Mouse (Mus musculus): ENCODE measurements around the gene Vgll4. TPM values are rescaled to one million over a fixed set of nuclear protein-coding genes. Genes with fewer than 3 reads are reported as not detected.

Gene Vgll4
- polyA plus RNA-seq, 1 experiment from 2014 or later: 111 TPM

DNA sequence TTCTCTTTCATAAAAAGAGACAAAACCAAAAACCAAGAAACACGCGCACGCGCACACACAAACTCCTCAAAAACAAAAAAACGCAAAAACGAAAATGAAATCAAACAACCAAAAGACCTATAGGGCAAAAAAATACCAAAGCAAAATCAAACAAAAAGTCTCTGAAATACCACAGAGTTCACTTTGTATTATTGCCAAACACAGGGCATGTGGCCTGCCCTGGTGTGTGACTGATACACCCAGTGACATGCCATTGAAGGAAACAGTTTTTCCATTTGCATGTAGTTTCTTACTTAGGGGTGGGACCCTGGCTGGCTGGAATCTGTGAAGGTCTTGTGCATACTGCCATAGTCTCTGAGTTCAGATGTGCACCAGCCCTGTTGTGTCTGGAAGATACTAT, 62.3 kb downstream of the Vgll4 start:
- H3K9me3 ChIP-seq: no peaks in the 10 kb centered on the region
- no peak for DNase-seq (ENCODE audit: low spot score)
- peaks cover 20% of the 10 kb centered on the region for H3K36me3 ChIP-seq (replicated peaks)
- peaks cover 60% of the 10 kb centered on the region for H3K4me1 ChIP-seq
- H3K27me3 ChIP-seq (replicated peaks; ENCODE audit: low read depth, poor library complexity, severe bottlenecking): no peaks in the 10 kb centered on the region
- H3K27ac ChIP-seq (replicated peaks): no peak overlapping the region
- 97% methylated on average over 6 of the region's 6 CpGs for WGBS
- H3K4me3 ChIP-seq: no peak overlapping the region

DNA sequence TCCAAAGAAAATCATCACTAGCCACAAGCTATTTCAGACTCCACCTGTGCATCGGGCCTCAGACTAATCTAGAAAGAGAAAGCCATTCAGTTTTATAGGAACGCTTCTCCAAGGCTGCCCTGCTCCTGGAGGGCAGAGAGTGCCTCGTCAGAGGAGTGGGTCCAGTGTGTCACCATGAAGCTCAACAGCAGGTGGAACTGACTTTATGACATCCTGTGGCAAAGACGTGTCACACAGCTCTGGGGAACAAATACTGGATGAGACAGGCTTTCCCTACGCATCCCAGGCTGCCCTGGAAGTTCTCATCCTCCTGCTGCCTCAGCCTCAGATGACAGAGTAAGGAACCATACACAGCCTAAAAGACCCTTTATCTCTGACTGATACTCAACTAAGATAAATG, 63.6 kb downstream of the Vgll4 start:
- Histone ChIP-seq H3K36me3 (replicated peaks) (peaks cover 20% of the 10 kb centered on the region), H3K9me3 (no peaks in the 10 kb centered on the region), H3K4me3 (no peak overlapping the region), H3K4me1 (peaks cover 64% of the 10 kb centered on the region), H3K27ac (replicated peaks) (no peak overlapping the region), H3K27me3 (replicated peaks; ENCODE audit: low read depth, poor library complexity, severe bottlenecking) (no peaks in the 10 kb centered on the region)
- WGBS: 82% methylated on average over 5 of the region's 5 CpGs
- DNase-seq (ENCODE audit: low spot score): no peak

DNA sequence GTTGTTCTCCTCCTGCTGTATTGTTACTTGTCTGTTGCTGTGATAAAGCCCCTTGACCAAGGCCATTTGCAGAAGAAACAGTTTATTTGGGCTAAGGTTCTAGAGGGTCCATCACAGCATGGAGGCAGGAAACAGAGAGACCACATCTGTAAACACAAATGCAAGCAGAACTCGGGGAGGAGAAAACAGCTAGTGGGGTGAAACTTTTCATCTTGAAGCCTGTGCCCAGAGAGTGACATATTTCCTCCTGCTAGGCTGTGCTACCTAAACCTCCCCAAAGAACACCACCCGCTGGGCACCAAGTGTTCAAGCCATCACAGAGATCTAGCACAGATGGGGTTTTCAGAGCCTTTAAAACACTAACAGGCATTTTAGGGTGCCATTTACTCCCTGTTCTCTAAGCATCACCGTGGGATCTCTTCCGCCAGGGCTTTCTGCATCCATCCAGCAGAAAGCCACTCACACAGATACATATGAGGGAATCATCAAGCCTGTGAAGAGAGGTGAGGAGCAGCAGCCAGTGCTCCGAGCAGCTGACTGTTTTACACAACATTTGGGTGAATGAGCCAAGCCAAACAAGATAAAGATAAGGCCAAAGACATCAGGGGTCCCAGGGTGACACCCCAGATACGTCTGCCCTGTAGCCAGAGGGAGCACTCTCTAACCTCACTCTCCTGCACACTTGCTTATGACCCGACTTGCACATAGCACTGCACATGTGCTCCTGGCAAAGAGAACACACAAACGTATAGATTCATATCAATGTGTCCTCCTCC, 64.4 kb downstream of the Vgll4 start:
- Histone ChIP-seq H3K4me3 (no peak overlapping the region), H3K27ac (replicated peaks) (no peak overlapping the region), H3K27me3 (replicated peaks; ENCODE audit: low read depth, poor library complexity, severe bottlenecking) (no peaks in the 10 kb centered on the region), H3K36me3 (replicated peaks) (peaks cover 20% of the 10 kb centered on the region), H3K9me3 (no peaks in the 10 kb centered on the region), H3K4me1 (peaks cover 71% of the 10 kb centered on the region)
- no peak for DNase-seq (ENCODE audit: low spot score)
- WGBS: 81% methylated on average over 8 of the region's 8 CpGs

DNA sequence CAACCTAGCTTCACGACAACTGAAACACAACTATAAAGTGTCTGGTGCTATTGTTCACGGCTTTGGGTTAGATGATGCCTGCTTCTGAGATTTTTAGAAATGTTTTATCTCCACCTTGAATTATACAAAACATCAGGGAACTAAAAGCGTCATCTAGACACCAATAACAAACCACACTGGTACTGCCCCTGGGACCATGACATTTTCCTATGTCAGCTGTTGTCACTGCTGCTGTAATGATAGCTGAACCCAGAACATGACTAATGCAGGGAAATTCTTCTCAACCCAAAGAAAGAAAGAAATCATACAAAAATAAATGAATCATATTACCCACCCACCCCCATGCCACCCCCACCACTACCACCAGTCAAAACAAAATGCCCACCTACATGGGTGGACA, 65.0 kb downstream of the Vgll4 start:
- Histone ChIP-seq H3K4me1 (peaks cover 77% of the 10 kb centered on the region), H3K27me3 (replicated peaks; ENCODE audit: low read depth, poor library complexity, severe bottlenecking) (no peaks in the 10 kb centered on the region), H3K9me3 (no peaks in the 10 kb centered on the region), H3K27ac (replicated peaks) (no peak overlapping the region), H3K36me3 (replicated peaks) (peaks cover 20% of the 10 kb centered on the region), H3K4me3 (no peak overlapping the region)
- 95% methylated on average over 3 of the region's 3 CpGs for WGBS
- DNase-seq (ENCODE audit: low spot score): no peak

DNA sequence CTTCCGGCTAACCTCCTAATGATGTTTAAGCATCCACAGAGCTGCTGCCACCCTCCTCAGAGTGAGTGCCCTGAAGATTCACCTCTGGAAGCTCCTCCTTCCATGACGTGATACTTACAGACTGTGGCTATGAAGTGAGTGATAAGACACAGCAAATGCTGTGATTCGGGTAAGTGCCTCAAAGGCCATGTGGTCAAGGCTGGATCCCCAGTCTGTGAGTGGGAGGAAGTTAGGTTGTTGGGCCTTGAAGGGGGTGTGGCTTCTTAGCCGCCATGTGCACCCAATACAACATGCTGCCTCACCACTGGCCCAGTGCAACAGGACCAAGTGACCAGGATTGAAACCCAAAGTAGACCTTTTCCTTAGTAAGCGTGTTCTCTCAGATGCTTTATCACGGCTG, 65.6 kb downstream of the Vgll4 start:
- H3K27me3 ChIP-seq (replicated peaks; ENCODE audit: low read depth, poor library complexity, severe bottlenecking): no peaks in the 10 kb centered on the region
- H3K9me3 ChIP-seq: no peaks in the 10 kb centered on the region
- H3K27ac ChIP-seq (replicated peaks): no peak overlapping the region
- 79% methylated on average over 6 of the region's 6 CpGs for WGBS
- peaks cover 83% of the 10 kb centered on the region for H3K4me1 ChIP-seq
- no peak for DNase-seq (ENCODE audit: low spot score)
- H3K4me3 ChIP-seq: no peak overlapping the region
- peaks cover 22% of the 10 kb centered on the region for H3K36me3 ChIP-seq (replicated peaks)

DNA sequence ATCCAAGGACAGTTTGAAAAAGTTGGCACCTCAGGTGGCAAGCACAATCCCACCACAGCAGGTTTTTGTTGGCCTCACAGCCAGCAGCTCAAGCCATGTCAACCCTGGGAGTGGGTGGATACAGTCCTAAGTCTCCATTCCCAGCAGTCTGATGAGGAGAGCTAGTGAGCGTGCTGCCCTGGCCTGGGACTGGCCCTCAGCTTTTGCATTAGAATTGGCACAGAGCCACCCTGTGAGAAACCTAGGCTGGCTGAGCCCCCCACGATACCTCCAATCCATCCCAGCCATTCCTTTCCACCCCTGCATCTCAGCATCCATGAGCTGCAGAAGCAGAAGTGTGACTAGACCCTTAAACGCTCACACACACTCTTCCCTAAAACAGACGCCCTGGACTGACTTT, 67.9 kb downstream of the Vgll4 start:
- DNase-seq (ENCODE audit: low spot score): no peak
- H3K4me3 ChIP-seq: peak overlapping the region; percentile 45
- 31% methylated on average over 4 of the region's 4 CpGs for WGBS
- H3K27ac ChIP-seq (replicated peaks): peak overlapping the region; percentile 78
- H3K27me3 ChIP-seq (replicated peaks; ENCODE audit: low read depth, poor library complexity, severe bottlenecking): no peaks in the 10 kb centered on the region
- peaks cover 77% of the 10 kb centered on the region for H3K4me1 ChIP-seq
- no peaks in the 10 kb centered on the region for H3K9me3 ChIP-seq
- peaks cover 36% of the 10 kb centered on the region for H3K36me3 ChIP-seq (replicated peaks)

DNA sequence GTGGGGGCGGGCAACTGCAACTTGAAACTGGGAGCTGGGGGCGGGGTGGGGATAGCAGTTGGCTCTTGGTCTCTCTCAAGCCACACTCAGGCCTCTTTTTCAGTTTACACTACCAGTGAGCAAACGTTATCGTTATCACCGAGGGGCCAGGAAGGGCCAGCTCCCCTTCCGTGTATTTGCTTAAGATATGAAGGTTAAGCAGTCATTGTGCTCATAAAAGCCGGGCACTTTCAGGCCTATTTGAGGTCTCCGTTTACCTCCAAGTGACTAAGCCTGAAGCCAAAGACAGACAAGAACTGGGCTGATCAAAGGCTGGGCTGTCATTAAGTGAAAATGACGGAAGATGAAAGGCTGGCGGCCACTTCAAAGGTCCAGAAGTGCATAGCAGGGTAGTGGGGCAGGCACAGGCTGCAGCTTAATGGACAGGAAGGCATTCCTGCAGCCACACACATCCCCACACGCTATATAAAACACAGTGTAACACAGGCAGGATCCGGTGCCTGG, 68.4 kb downstream of the Vgll4 start:
- no peaks in the 10 kb centered on the region for H3K9me3 ChIP-seq
- H3K4me1 ChIP-seq: peaks cover 73% of the 10 kb centered on the region
- H3K36me3 ChIP-seq (replicated peaks): peaks cover 41% of the 10 kb centered on the region
- H3K4me3 ChIP-seq: peak overlapping the region; percentile 45
- DNase-seq (ENCODE audit: low spot score): peak; percentile 85
- H3K27ac ChIP-seq (replicated peaks): peak overlapping the region; percentile 78
- no peaks in the 10 kb centered on the region for H3K27me3 ChIP-seq (replicated peaks; ENCODE audit: low read depth, poor library complexity, severe bottlenecking)
- 5% methylated on average over 12 of the region's 12 CpGs for WGBS

DNA sequence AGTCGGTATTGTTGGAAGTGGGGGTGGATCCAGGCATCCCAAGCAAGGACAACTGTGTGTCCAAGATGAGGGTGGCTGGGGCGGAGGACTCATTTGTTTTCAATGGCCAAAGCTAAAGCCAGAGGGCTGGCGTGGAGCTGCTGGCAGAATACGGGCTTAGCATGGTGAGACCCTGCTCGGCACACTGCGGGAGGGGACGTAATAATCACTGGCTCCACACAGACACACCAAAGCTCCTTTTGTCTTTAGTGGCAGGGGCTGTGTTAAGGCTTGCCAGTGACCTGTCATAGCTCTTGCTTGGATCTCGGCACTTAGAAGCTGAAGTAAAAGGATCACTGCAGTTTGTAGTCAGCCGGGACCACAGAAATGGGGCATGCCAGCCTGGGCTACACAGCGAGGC, 69.6 kb downstream of the Vgll4 start:
- Histone ChIP-seq H3K4me3 (peak overlapping the region; percentile 45), H3K27ac (replicated peaks) (peak overlapping the region; percentile 79), H3K36me3 (replicated peaks) (peaks cover 53% of the 10 kb centered on the region), H3K9me3 (no peaks in the 10 kb centered on the region), H3K4me1 (peaks cover 65% of the 10 kb centered on the region), H3K27me3 (replicated peaks; ENCODE audit: low read depth, poor library complexity, severe bottlenecking) (no peaks in the 10 kb centered on the region)
- DNase-seq (ENCODE audit: low spot score): no peak
- 35% methylated on average over 10 of the region's 10 CpGs for WGBS

DNA sequence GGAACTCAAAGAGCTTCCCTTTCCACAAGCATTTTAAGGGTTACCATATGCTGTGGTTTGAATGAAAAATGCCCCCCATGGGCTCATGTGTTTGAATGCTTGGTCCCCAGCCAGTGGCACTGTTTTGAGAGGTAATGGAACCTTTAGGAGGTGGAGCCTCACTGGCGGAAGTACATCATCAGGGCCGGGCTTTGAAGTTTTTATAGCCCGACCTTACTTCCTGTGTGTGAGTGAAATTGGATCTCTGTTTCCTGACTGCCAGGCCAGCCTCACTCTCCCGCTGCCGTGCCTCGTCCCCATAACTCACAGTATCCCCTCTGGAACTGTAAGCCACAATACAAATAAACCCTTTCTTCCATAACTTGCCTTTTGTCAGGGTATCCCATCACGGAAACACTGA, 70.1 kb downstream of the Vgll4 start:
- Histone ChIP-seq H3K9me3 (no peaks in the 10 kb centered on the region), H3K27ac (replicated peaks) (peak overlapping the region; percentile 79), H3K4me1 (peaks cover 66% of the 10 kb centered on the region), H3K4me3 (peak overlapping the region; percentile 45), H3K36me3 (replicated peaks) (peaks cover 56% of the 10 kb centered on the region), H3K27me3 (replicated peaks; ENCODE audit: low read depth, poor library complexity, severe bottlenecking) (no peaks in the 10 kb centered on the region)
- WGBS: 20% methylated on average over 7 of the region's 7 CpGs
- peak; percentile 70 for DNase-seq (ENCODE audit: low spot score)

DNA sequence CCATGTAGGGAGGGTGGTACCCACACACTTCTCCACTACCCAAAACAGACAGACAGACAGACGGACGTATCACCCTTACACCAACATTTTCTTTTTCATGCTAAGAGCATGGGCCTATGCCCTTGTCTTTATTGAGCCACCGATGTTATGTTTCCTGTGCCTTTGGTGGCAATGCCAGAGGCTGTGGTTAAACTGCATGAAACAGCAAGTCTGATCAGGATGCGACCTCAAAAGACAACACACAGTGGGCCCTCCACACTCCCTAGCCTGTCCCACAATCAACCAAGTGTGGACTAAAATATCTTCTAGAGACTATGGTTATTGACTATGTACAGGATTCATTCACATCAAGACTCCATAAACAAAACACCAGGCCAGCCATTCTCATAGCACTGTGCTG, 70.8 kb downstream of the Vgll4 start:
- peaks cover 66% of the 10 kb centered on the region for H3K4me1 ChIP-seq
- H3K27me3 ChIP-seq (replicated peaks; ENCODE audit: low read depth, poor library complexity, severe bottlenecking): no peaks in the 10 kb centered on the region
- 93% methylated on average over 4 of the region's 4 CpGs for WGBS
- peak overlapping the region; percentile 45; the same call in 1 of the 2 replicates for H3K4me3 ChIP-seq
- H3K9me3 ChIP-seq: no peaks in the 10 kb centered on the region
- H3K27ac ChIP-seq (replicated peaks): peak overlapping the region; percentile 79; the same call in 1 of the 2 replicates
- H3K36me3 ChIP-seq (replicated peaks): peaks cover 56% of the 10 kb centered on the region
- DNase-seq (ENCODE audit: low spot score): no peak

DNA sequence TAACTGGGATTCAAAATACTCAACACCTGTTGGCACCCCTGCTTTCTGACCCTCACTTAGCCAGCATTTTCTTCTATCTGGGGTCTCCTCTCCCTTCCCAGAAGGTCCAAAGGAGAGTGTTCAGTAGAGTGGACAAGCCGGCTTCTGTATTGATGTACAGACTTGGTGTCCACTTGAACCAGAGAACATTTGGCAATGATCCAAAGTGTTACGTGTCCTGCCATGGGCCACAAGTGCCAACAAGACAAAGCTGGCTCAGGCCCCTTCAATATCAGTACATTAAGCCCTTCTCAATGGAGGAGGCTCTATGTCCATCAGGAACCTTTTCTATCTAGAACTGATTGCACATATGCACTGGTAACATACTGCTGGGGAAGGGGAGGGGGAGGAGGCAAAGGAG, 73.5 kb downstream of the Vgll4 start:
- Histone ChIP-seq H3K27ac (replicated peaks) (no peak overlapping the region), H3K27me3 (replicated peaks; ENCODE audit: low read depth, poor library complexity, severe bottlenecking) (no peaks in the 10 kb centered on the region), H3K4me1 (peaks cover 66% of the 10 kb centered on the region), H3K36me3 (replicated peaks) (peaks cover 56% of the 10 kb centered on the region), H3K9me3 (no peaks in the 10 kb centered on the region), H3K4me3 (no peak overlapping the region)
- no peak for DNase-seq (ENCODE audit: low spot score)
- 93% methylated on average over 2 of the region's 2 CpGs for WGBS

DNA sequence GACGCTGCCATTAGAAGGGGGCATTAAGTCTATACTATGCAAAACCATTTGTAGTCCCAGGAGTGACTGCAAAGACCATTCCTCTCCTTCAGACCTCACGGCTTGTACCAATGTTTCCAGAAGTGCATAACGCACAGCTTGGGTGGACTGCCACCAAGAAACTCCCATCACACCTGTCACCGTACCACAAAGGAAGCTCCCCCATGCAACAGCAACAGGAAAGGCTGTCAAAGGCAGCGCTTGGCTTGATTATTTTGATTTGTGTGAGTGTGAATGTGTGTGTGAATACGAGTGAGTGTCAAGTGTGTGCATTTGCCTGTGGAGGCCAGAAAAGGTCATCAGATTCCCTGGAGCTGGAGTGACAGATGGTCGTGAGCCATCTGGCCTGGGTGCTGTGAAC, 74.6 kb downstream of the Vgll4 start:
- DNase-seq (ENCODE audit: low spot score): no peak
- H3K27ac ChIP-seq (replicated peaks): no peak overlapping the region
- WGBS: 96% methylated on average over 7 of the region's 7 CpGs
- H3K4me1 ChIP-seq: peaks cover 66% of the 10 kb centered on the region
- peaks cover 62% of the 10 kb centered on the region for H3K36me3 ChIP-seq (replicated peaks)
- no peaks in the 10 kb centered on the region for H3K27me3 ChIP-seq (replicated peaks; ENCODE audit: low read depth, poor library complexity, severe bottlenecking)
- no peak overlapping the region for H3K4me3 ChIP-seq
- H3K9me3 ChIP-seq: no peaks in the 10 kb centered on the region

DNA sequence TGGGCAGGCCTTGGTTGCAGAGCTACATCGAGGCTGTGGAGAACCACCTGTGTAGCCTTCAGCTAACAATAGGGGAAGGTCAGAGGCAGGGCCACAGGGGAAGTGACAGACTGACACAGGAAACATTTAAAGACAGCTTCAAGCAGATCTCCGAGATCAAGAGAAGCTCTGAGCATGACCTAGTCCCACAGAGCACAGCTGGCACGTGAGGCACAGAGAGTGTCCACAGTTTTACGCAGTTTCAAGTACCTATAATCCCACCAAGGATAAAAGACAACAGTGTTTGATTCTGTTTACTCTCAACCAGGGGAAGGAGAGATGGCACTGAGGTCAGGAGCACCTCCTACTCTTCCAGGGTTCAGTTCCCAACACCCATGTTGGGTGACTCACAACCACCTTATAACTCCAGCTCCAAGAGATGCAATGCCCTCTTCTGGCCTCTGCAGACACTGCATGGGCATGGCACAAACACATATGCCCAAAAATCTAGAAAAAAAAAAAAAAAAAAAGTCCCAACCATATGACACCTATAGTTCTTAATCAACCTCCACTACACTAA, 75.2 kb downstream of the Vgll4 start:
- peaks cover 61% of the 10 kb centered on the region for H3K36me3 ChIP-seq (replicated peaks)
- H3K9me3 ChIP-seq: no peaks in the 10 kb centered on the region
- WGBS: 61% methylated on average over 4 of the region's 4 CpGs
- no peak overlapping the region for H3K4me3 ChIP-seq
- no peak for DNase-seq (ENCODE audit: low spot score)
- H3K4me1 ChIP-seq: peaks cover 63% of the 10 kb centered on the region
- no peaks in the 10 kb centered on the region for H3K27me3 ChIP-seq (replicated peaks; ENCODE audit: low read depth, poor library complexity, severe bottlenecking)
- H3K27ac ChIP-seq (replicated peaks): peak overlapping the region; percentile 36; the same call in 1 of the 2 replicates
